Mouse (Mus musculus): ENCODE results near the gene Ophn1. TPM values are rescaled to one million over a fixed set of nuclear protein-coding genes. Genes with fewer than 3 reads are reported as not detected.

Ophn1 gene
- polyA plus RNA-seq (2017; shearing (Covaris generic)) = under 1 TPM in 1 of 2 experiments, not detected in 1; 0.08 TPM

- ATAC-seq = no peak
Observed at GRCm38 (mm10) chrX:98890406-98891116, at the start of gene Ophn1. Gene Ophn1 (minus strand): TSS chrX:98891025.

DNA sequence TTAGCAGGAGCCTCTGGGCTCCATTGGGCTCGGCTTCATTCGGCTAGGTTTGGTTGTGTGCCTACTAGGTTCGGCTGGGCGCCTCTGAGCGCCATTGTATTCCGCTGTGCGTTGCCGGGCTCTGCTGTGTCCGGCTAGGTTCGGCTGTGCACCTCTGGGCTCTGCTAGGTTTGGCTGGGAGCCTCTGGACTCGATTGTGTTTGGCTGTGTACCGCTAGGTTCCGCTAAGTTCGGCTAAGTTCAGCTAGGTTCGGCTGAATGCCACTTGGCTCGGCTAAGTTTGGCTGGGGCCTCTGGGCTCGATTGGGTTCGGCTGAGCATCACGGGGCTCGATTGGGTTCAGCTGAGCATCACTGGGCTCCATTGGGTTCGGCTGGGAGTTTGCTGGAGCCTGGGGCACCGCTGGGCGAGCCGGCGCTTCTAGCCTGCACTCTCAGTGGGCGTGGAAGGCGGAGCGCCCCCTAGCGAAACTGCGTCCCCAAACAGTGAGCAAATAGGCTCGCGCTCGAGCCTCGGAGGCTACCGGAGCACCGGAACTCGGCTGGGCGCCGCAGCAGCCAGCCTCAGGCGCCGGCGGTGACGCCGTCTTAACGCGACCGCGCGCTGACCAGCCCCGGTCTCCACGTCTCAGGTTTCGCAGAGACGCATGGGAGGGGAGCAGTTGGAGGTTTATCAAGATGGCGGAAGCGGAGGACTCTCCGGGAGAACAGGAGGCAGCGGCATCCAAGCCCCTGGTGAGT lies 46.9 kb upstream of the Ophn1 start:
- peak; percentile 56 for ATAC-seq

GRCm38 (mm10) chrX:98936707-98937554 lies 46.1 kb upstream of the Ophn1 start:
- peak; percentile 80 for ATAC-seq

GRCm38 (mm10) chrX:98936101-98936500 lies 45.3 kb upstream of the Ophn1 start, which contains the start of gene Yipf6:
Gene Yipf6 (plus strand): TSS chrX:98936316.
- ATAC-seq = no peak

DNA sequence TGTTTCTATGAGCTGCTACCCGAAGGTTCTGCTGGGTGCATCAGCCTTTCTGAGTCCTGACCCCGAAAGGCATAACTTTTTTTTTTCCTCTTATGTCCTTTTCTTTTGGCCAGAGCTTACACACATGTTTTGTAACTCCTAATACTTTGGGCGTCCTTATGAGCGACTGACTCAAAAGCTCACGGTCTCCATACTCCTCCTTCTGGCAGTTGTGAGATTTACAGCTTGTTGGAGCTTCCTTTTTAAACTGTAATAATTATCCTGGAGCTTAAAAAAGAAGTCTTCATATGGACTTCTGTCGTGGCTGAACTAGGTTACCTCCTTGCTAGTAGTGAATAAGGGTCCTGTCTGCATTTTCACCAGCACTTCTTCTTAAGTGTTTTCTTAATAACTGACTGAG lies 28.6 kb upstream of the Ophn1 start:
- ATAC-seq = no peak

GRCm38 (mm10) chrX:98908910-98909309 lies 18.1 kb upstream of the Ophn1 start:
- no peak for ATAC-seq

DNA sequence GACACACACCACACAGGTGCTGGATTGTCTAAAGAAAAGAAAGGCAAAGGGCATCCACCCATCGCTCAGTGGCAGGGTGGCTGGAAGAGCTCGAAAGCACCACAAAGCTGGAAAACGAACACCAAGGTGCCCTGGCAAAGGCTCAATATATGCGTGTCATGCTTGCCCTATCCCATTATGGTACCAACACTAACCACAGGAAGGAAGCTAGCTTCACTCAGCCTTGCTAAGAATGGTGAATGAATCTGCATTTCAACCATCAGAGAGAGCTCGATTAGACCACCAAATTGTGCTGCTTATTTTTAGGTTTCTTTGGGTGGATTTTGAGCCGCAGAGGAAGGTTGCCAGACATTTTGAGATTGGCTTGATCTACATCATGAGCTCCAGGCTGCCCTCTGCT lies 13.4 kb upstream of the Ophn1 start:
- ATAC-seq = no peak

- no peak for ATAC-seq
Observed at GRCm38 (mm10) chrX:98898307-98898706, 7.5 kb upstream of the Ophn1 start.

GRCm38 (mm10) chrX:98890072-98890405 lies 786 bp downstream of the Ophn1 start:
- ATAC-seq = no peak

GRCm38 (mm10) chrX:98881983-98882382 lies 8.8 kb downstream of the Ophn1 start:
- ATAC-seq = no peak

GRCm38 (mm10) chrX:98881085-98881484 lies 9.7 kb downstream of the Ophn1 start:
- no peak for ATAC-seq

GRCm38 (mm10) chrX:98880314-98880713 lies 10.5 kb downstream of the Ophn1 start:
- ATAC-seq = no peak

GRCm38 (mm10) chrX:98875144-98875543 lies 15.7 kb downstream of the Ophn1 start:
- ATAC-seq = no peak

GRCm38 (mm10) chrX:98874086-98874485 lies 16.7 kb downstream of the Ophn1 start:
- ATAC-seq = no peak

DNA sequence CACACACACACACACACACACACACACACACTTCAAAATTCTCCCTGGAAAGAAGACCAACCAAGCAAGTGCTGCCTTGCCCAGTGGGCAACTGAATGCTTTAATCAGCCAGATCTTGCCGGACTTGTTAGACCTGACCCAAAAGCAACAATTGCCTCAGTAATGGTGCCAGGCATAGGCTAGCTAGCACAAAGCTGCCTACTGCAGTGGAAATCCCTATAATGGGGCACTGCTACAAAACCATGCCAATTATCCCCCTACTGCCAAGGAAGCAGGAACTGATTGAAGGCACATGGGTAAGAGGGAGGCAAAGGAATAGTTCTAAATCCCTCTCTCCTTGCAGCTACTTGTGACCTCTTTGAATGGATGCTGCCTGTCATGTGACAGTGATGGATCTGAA lies 18.8 kb downstream of the Ophn1 start:
- ATAC-seq = no peak

DNA sequence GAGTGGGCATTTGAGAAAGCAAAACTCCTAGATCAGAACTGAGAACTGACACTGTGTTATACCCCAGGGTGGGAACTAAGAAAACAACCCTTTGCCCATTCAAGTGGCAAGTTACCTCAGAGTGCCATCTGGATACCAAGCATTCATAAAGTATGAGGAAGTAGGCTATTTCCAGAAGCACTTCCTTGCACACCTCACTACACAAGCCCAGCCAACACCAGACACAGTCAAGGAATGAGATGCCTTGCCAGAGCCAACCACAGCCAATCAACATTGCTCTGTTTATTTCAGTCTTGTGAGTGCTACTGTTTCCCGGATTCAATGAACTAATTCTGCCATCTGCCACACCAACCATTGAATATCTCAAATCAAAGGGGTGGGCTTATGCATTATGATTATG lies 20.3 kb downstream of the Ophn1 start:
- ATAC-seq = no peak

DNA sequence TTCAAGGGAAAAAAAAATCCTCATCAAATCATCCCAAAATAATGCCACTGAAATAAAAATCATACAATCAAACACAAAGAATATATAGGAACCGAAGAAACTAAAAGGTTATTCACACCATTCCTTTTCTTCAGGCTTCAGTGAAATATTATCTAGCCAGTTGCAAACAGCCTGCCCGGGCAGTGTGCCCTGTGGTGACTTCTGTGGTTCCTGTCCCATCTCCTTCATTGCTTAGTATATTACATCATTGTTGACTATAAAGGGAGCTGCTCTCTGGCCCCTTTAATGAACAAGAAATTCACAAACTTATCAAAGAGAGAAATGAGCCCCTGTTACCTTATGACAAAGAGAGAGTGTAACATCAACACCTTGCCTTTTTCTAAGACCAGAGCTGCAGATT lies 21.1 kb downstream of the Ophn1 start:
- ATAC-seq = no peak

GRCm38 (mm10) chrX:98869165-98869564 lies 21.7 kb downstream of the Ophn1 start:
- no peak for ATAC-seq

- ATAC-seq = no peak
Observed at GRCm38 (mm10) chrX:98860167-98860566, 30.7 kb downstream of the Ophn1 start.

DNA sequence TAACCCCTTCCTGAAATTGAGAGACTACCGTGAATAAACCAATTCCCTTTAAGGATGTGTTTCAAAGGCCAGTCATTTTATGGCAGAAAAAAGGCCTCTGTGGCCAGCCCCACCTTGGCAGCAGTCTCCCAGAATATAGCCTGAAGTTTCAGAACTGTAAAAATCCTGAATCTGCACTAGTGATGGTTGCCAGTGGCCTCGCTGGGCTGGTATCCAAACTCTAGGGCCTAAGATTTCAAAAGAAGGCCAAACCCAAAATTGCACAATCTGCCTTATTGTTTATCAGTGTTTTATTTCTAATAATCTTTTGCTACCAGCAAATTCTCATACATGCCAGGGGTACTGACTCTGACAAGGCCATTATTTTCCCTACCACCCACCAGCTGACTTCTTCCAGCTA lies 34.8 kb downstream of the Ophn1 start:
- ATAC-seq = no peak

- ATAC-seq = no peak
Observed at GRCm38 (mm10) chrX:98850869-98851268, 40.0 kb downstream of the Ophn1 start.

GRCm38 (mm10) chrX:98841606-98842005 lies 49.2 kb downstream of the Ophn1 start:
- no peak for ATAC-seq

DNA sequence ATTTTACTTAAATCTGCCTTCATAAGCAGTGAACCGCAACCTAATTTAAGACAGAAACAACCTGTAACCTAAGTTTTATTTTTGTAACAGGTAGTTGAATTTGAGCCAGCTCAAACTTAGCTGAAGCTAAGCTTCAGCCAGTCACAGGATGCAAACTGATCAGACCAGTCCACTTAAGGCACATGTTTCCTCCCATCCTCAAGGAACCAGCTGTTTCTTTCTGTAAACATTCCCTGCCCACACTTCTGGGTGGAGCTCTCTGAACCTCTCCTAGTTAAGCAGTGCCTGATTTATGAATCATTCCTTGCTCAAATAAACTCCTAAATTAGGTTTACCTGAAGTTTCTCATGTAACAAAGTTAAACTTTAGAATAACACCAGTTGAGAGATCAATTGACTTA lies 54.8 kb downstream of the Ophn1 start:
- ATAC-seq = no peak
